Mouse (Mus musculus) ES-E14 (cell line): ENCODE data around the gene Klhdc3. TPM values are rescaled to one million over a fixed set of nuclear protein-coding genes. Genes with fewer than 3 reads are reported as not detected.

Experiments used
- DNase-seq: peaks from one replicate; pipeline ENCODE4 v3.0.0-alpha.2; 2013; ENCODE audit warnings: low read depth, low spot score
- H3K27ac ChIP-seq: 2 replicates; pipeline ENCODE4 v1.5.1; 2012; ENCODE audit warnings: low read depth, mild to moderate bottlenecking, low read length, moderate library complexity, mixed read lengths; ENCODE audit not compliant: poor library complexity, insufficient read depth, severe bottlenecking
- H3K36me3 ChIP-seq: 2 replicates; pipeline ENCODE4 v1.6.1; 2012; ENCODE audit warnings: mild to moderate bottlenecking, low read length, moderate library complexity, mixed read lengths; ENCODE audit not compliant: control insufficient read depth, poor library complexity, insufficient read depth, severe bottlenecking
- H3K4me1 ChIP-seq, 2 experiments: fragments of 150-350 bp in 1 of 2; sonication (generic) in 1 of 2; 2 replicates each; pipeline ENCODE4 v1.6.1; 2012; ENCODE audit warnings: low read length in 2 of 2, mild to moderate bottlenecking in 1 of 2, mixed read lengths in 1 of 2; ENCODE audit not compliant: control insufficient read depth in 2 of 2, insufficient read depth in 2 of 2, poor library complexity in 1 of 2
- H3K4me3 ChIP-seq, 2 experiments: fragments of 150-350 bp in 1 of 2; sonication (generic) in 1 of 2; 2 replicates each; pipeline ENCODE4 v1.5.1; 2012; ENCODE audit warnings: low read length in 2 of 2, low read depth in 1 of 2, mild to moderate bottlenecking in 1 of 2, mixed read lengths in 1 of 2; ENCODE audit not compliant: insufficient read depth in 1 of 2, poor library complexity in 1 of 2, severe bottlenecking in 1 of 2
- H3K9ac ChIP-seq: 2 replicates; pipeline ENCODE4 v1.6.1; 2012; ENCODE audit warnings: low read depth, mild to moderate bottlenecking, low read length, mixed read lengths; ENCODE audit not compliant: poor library complexity, insufficient read depth, severe bottlenecking
- H3K9me3 ChIP-seq: fragments of 150-350 bp; sonication (generic); 2 replicates; pipeline ENCODE4 v1.6.1; 2012; ENCODE audit warnings: low read depth, mild to moderate bottlenecking, low read length; ENCODE audit not compliant: control insufficient read depth, insufficient read depth
- CHD2 ChIP-seq: IDR thresholded peaks from 2 replicates; pipeline ENCODE4 v1.6.1; 2014; ENCODE audit warnings: mild to moderate bottlenecking, low read depth, low read length, inconsistent platforms
- HCFC1 ChIP-seq: IDR thresholded peaks from 2 replicates; pipeline ENCODE4 v1.6.1; 2012; ENCODE audit warnings: low read length, inconsistent platforms, borderline replicate concordance; ENCODE audit not compliant: insufficient read depth
- MAFK ChIP-seq: IDR thresholded peaks from 2 replicates; pipeline ENCODE4 v1.6.1; 2014; ENCODE audit warnings: mild to moderate bottlenecking, low read depth, low read length, inconsistent platforms; ENCODE audit not compliant: insufficient read depth
- ZC3H11A ChIP-seq: IDR thresholded peaks from 2 replicates; pipeline ENCODE4 v1.6.1; 2012; ENCODE audit warnings: low read depth, mild to moderate bottlenecking, inconsistent platforms, low read length, borderline replicate concordance
- ZNF384 ChIP-seq: IDR thresholded peaks from 2 replicates; pipeline ENCODE4 v1.6.1; 2012; ENCODE audit warnings: low read depth, low read length, inconsistent platforms
- in situ Hi-C, 2 experiments: fragments of 600-800 bp; cut with MboI; formaldehyde crosslinking; loops; one replicate each; pipeline ENCODE4 v1.15.1; 2025; ENCODE audit warnings: low sequenced_read_pairs in 2 of 2, inconsistent platforms in 1 of 2; ENCODE audit not compliant: unreplicated experiment in 2 of 2
- total RNA-seq: library from RNA; depleted of rRNA; stranded (reverse); fragments of 300-350 nt; gene quantifications from 2 replicates; pipeline ENCODE4 v1.2.3, GENCODE M21; 2012

Klhdc3 gene
- total RNA-seq, 1 experiment = 65.1 TPM

DNA sequence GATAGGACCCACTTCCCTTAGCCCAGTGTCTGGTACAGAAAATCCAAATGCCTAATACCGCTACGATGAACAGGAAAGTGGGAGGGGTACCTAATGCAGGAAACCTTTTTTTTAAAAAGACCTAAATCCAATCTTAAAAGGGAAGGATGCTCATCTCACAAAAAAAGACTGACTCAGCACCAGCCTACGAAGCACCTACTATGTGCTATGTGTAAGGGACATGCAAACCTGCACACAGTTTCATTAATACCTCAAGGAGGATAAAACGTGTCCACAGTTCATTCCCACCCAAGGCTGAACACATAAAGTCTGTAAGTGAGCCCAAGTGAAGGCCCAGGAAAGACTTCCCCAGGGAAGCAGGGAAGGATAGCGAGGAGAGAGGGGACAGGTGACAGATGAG, 21.8 kb upstream of the Klhdc3 start:
- H3K4me1 ChIP-seq = peaks cover 9 to 12% of the 10 kb centered on the region in 2 experiments

DNA sequence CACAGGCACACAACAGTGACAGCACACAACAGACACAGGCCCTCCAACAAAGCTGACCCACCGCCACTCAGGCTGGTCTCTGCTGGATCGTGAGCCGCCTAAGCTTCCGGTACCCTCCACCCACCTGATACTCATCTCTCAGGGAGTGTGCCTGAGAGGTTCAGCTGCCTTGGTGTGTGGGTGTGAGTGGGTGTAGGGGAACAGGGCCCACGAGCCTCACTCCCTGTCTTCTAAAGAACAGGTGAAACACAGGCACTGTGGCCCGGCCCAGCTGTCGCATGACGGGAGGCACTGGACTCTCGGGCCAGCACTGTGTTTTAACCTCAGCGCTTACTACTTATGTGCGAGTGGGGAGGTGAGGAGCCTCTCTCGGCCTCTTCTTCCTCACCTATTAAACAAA, 21.4 kb upstream of the Klhdc3 start:
- H3K9ac ChIP-seq = no peak overlapping the region

More for the DNA sequence above, 21.8 kb upstream of the Klhdc3 start:
- in situ Hi-C loops = no loop called here
- Histone ChIP-seq H3K9ac (no peak overlapping the region), H3K36me3 (peaks cover 11% of the 10 kb centered on the region; the same call in 1 of the 2 replicates), H3K9me3 (no peaks in the 10 kb centered on the region), H3K4me3 (no peak overlapping the region), H3K27ac (no peak overlapping the region)
- no peak for TF ChIP-seq CHD2
- DNase-seq = no peak

GRCm38 (mm10) chr17:46701489-46701888, 20.8 kb upstream of the Klhdc3 start:
- in situ Hi-C loops = no loop called here
- Histone ChIP-seq H3K9me3 (no peaks in the 10 kb centered on the region), H3K27ac (no peak overlapping the region), H3K4me1 (peaks cover 9 to 12% of the 10 kb centered on the region in 2 experiments), H3K9ac (no peak overlapping the region), H3K4me3 (no peak overlapping the region), H3K36me3 (peaks cover 11% of the 10 kb centered on the region; the same call in 1 of the 2 replicates)
- TF ChIP-seq ZC3H11A = no peak
- no peak for TF ChIP-seq MAFK
- no peak for TF ChIP-seq HCFC1
- TF ChIP-seq ZNF384 = no peak
- DNase-seq = no peak

More for the DNA sequence above, 21.4 kb upstream of the Klhdc3 start:
- in situ Hi-C loops = no loop called here
- no peak overlapping the region for H3K4me3 ChIP-seq
- peaks cover 9 to 12% of the 10 kb centered on the region in 2 experiments for H3K4me1 ChIP-seq
- TF ChIP-seq MAFK = no peak
- no peak for TF ChIP-seq CHD2
- TF ChIP-seq ZNF384 = no peak
- no peak for TF ChIP-seq HCFC1
- no peak for TF ChIP-seq ZC3H11A
- H3K9me3 ChIP-seq = no peaks in the 10 kb centered on the region
- DNase-seq = no peak
- H3K36me3 ChIP-seq = peaks cover 11% of the 10 kb centered on the region; the same call in 1 of the 2 replicates
- H3K27ac ChIP-seq = no peak overlapping the region

DNA sequence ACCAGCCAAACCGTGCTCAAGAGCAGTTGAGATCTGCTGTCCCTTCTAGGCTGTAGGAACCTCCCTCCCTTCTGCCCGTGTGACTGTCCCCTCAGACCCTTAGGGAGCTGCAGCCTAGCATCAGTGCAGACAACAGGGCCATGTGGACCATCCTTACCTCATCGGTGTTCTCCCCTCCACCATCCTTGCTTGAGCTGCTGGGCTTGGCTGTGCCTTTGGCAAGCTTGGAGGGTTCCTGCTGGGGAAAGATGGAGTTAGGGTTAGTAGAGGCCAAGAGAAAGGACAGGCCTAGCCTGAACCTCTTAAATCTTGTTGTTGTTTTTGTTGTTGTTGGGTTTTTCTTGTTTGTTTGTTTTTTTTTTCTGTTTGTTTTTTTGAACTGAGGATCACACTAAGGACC, 19.2 kb upstream of the Klhdc3 start:
- no peak overlapping the region for H3K4me3 ChIP-seq
- no peak overlapping the region for H3K27ac ChIP-seq
- H3K9ac ChIP-seq = no peak overlapping the region
- peaks cover 13% of the 10 kb centered on the region; the same call in 1 of the 2 replicates for H3K36me3 ChIP-seq
- no peaks in the 10 kb centered on the region for H3K9me3 ChIP-seq
- peaks cover 7 to 12% of the 10 kb centered on the region in 2 experiments; a peak in 3 of 4 replicates for H3K4me1 ChIP-seq
- no peak for DNase-seq
- in situ Hi-C loops = no loop called here
- TF ChIP-seq CHD2 = no peak
- TF ChIP-seq ZNF384 = no peak
- TF ChIP-seq ZC3H11A = no peak
- TF ChIP-seq HCFC1 = no peak
- no peak for TF ChIP-seq MAFK

- Histone ChIP-seq H3K27ac (no peak overlapping the region), H3K9ac (no peak overlapping the region), H3K36me3 (peaks cover 13% of the 10 kb centered on the region; the same call in 1 of the 2 replicates), H3K4me1 (peaks cover 7 to 12% of the 10 kb centered on the region in 2 experiments; a peak in 3 of 4 replicates), H3K9me3 (no peaks in the 10 kb centered on the region), H3K4me3 (no peak overlapping the region)
- no peak for DNase-seq
- in situ Hi-C loops = no loop called here
- TF ChIP-seq ZNF384 = no peak
- no peak for TF ChIP-seq ZC3H11A
- TF ChIP-seq HCFC1 = no peak
- no peak for TF ChIP-seq MAFK
- TF ChIP-seq CHD2 = no peak
These were observed 18.5 kb upstream of the Klhdc3 start for GRCm38 (mm10) chr17:46699245-46699644.
